In genomic region chr17:23660876-23661200, GRCm38 (mm10) we compare ENCODE assay signal across 9 mouse cellular contexts. TPM values are rescaled to one million over a fixed set of nuclear protein-coding genes. Genes with fewer than 3 reads are reported as not detected.
DNase-seq lines count a peak whose midpoint lies in the region; ATAC-seq and TF ChIP-seq lines count a peak whose summit lies in the region.
"Had no signal": no experiment of that assay in that cellular context is flagged by ENCODE, and none has a peak within 500 bp of the region (broad histone marks: within the 10 kb centered on the region; RNA-seq: fewer than 3 reads in every experiment).

No protein-coding gene starts in this region.

- no peaks in the 10 kb centered on the region for H3K4me1 ChIP-seq in heart, embryonic 11.5 days (ENCODE audit: control insufficient read depth, insufficient read depth, low read length)
- H3K4me1 ChIP-seq in midbrain, postnatal 0 days (ENCODE audit: insufficient read depth, low read length) = no peaks in the 10 kb centered on the region
- no peaks in the 10 kb centered on the region for H3K4me1 ChIP-seq in midbrain, embryonic 13.5 days (replicated peaks)
- H3K4me1 ChIP-seq in liver, embryonic 13.5 days (replicated peaks) = peaks cover 11% of the 10 kb centered on the region

- WGBS in heart, embryonic 11.5 days (ENCODE audit: insufficient replicate concordance) = 2% methylated on average over 14 of the region's 14 CpGs
- WGBS in midbrain, postnatal 0 days = 5% methylated on average over 14 of the region's 14 CpGs
- WGBS in midbrain, embryonic 13.5 days = 7% methylated on average over 14 of the region's 14 CpGs
- 2% methylated on average over 14 of the region's 14 CpGs for WGBS in liver, embryonic 13.5 days (ENCODE audit: insufficient replicate concordance)

- no peak for TF ChIP-seq CTCF in midbrain, postnatal 0 days (IDR thresholded peaks at IDR 0.05)

- DNase-seq in heart, postnatal 14 days = no peak
- no peak for DNase-seq in midbrain, postnatal 0 days (ENCODE audit: low spot score)
- DNase-seq in liver, embryonic 13.5 days = no peak
- DNase-seq in ovary, postnatal 36 days (ENCODE audit: low spot score) = no peak
- DNase-seq in layer of hippocampus, postnatal 14 days (ENCODE audit: low spot score in 2 of 2) = no peak
- no peak for DNase-seq in embryo, embryonic 10.5 days (ENCODE audit: low spot score)
- DNase-seq: gastrocnemius, postnatal 14 days had no signal

- ATAC-seq in heart, embryonic 11.5 days (replicated peaks; ENCODE audit: insufficient number of reproducible peaks, low FRiP score, low TSS enrichment) = no peak
- ATAC-seq in midbrain, postnatal 0 days (ENCODE audit: low FRiP score) = no peak
- no peak for ATAC-seq in midbrain, embryonic 13.5 days
- ATAC-seq in liver, embryonic 13.5 days (ENCODE audit: low read depth) = no peak

- no peak overlapping the region for H3K27ac ChIP-seq in heart, embryonic 11.5 days (ENCODE audit: low read depth, low read length)
- H3K27ac ChIP-seq in midbrain, postnatal 0 days (ENCODE audit: low read depth, low read length) = no peak overlapping the region
- H3K27ac ChIP-seq in midbrain, embryonic 13.5 days = no peak overlapping the region
- H3K27ac ChIP-seq in liver, embryonic 13.5 days = no peak overlapping the region

- H3K27me3 ChIP-seq in heart, embryonic 11.5 days (ENCODE audit: control insufficient read depth, insufficient read depth, low read length) = peaks cover 46% of the 10 kb centered on the region
- H3K27me3 ChIP-seq in midbrain, postnatal 0 days (ENCODE audit: insufficient read depth, low read length) = peaks cover 32% of the 10 kb centered on the region
- H3K27me3 ChIP-seq in midbrain, embryonic 13.5 days = peaks cover 53% of the 10 kb centered on the region
- H3K27me3 ChIP-seq in liver, embryonic 13.5 days = peaks cover 52% of the 10 kb centered on the region

- no peaks in the 10 kb centered on the region for H3K9me3 ChIP-seq in heart, embryonic 11.5 days (replicated peaks; ENCODE audit: control insufficient read depth, low read length)
- no peaks in the 10 kb centered on the region for H3K9me3 ChIP-seq in midbrain, postnatal 0 days (ENCODE audit: low read length)
- no peaks in the 10 kb centered on the region for H3K9me3 ChIP-seq in midbrain, embryonic 13.5 days
- H3K9me3 ChIP-seq in liver, embryonic 13.5 days (replicated peaks) = no peaks in the 10 kb centered on the region

- no peak overlapping the region for H3K9ac ChIP-seq in heart, embryonic 11.5 days (ENCODE audit: low read depth, low read length)
- no peak overlapping the region for H3K9ac ChIP-seq in midbrain, postnatal 0 days (replicated peaks; ENCODE audit: low read length, poor library complexity, severe bottlenecking)
- H3K9ac ChIP-seq in midbrain, embryonic 13.5 days (replicated peaks) = no peak overlapping the region
- no peak overlapping the region for H3K9ac ChIP-seq in liver, embryonic 13.5 days

- no peaks in the 10 kb centered on the region for H3K36me3 ChIP-seq in heart, embryonic 11.5 days (ENCODE audit: control insufficient read depth, insufficient read depth, low read length)
- H3K36me3 ChIP-seq in midbrain, postnatal 0 days (ENCODE audit: insufficient read depth, low read length) = no peaks in the 10 kb centered on the region
- no peaks in the 10 kb centered on the region for H3K36me3 ChIP-seq in midbrain, embryonic 13.5 days
- no peaks in the 10 kb centered on the region for H3K36me3 ChIP-seq in liver, embryonic 13.5 days

- H3K4me3 ChIP-seq in heart, embryonic 11.5 days (ENCODE audit: low read depth, low read length) = no peak overlapping the region
- H3K4me3 ChIP-seq in midbrain, postnatal 0 days (ENCODE audit: low read depth, low read length) = peak overlapping the region; percentile 10; the same call in 1 of the 2 replicates
- no peak overlapping the region for H3K4me3 ChIP-seq in midbrain, embryonic 13.5 days (replicated peaks)
- H3K4me3 ChIP-seq in liver, embryonic 13.5 days (replicated peaks) = peak overlapping the region; percentile 23; the same call in 1 of the 2 replicates

- peak overlapping the region; percentile 7; the same call in 1 of the 2 replicates for H3K4me2 ChIP-seq in heart, embryonic 11.5 days
- H3K4me2 ChIP-seq in midbrain, postnatal 0 days (ENCODE audit: low read depth, low read length, poor library complexity, severe bottlenecking) = peak overlapping the region; percentile 18
- H3K4me2 ChIP-seq in midbrain, embryonic 13.5 days (replicated peaks) = no peak overlapping the region
- H3K4me2 ChIP-seq in liver, embryonic 13.5 days = peak overlapping the region; percentile 37

- intact Hi-C loops in heart, postnatal 14 days (cut with DNase I) = loop anchor here (2.0 kb wide), 1 partner anchor 46 kb away; no protein-coding TSS in a partner anchor

RNA-seq across cellular contexts. Expression of gene Bicdl2, which starts 0.5 kb away (rescaled TPM):
- 0.24 TPM in 1 of 2 replicates, not detected in the other for polyA plus RNA-seq in heart, embryonic 11.5 days (2014; fragmentation: Nextera tagmentation; extraction: Ambion mirVana)
- total RNA-seq in heart, postnatal 14 days (2021) = not detected
- not detected in 2 replicates for total RNA-seq in midbrain, postnatal 0 days (2014; rRNA removed)
- 0.10 TPM in 1 of 2 replicates, not detected in the other for polyA plus RNA-seq in midbrain, postnatal 0 days (2015; fragmentation: Nextera tagmentation; extraction: Ambion mirVana)
- polyA plus RNA-seq in midbrain, embryonic 13.5 days (2015; fragmentation: Nextera tagmentation; extraction: Ambion mirVana) = 0.16 TPM in 1 of 2 replicates, not detected in the other
- 0.10 and 0.14 TPM in 2 replicates for polyA plus RNA-seq in liver, embryonic 13.5 days (2015; fragmentation: Nextera tagmentation; extraction: Ambion mirVana)
- not detected for total RNA-seq in layer of hippocampus, postnatal 14 days (2021)
- total RNA-seq: gastrocnemius, postnatal 14 days had no signal

RNA-seq across cellular contexts. Expression of gene Hcfc1r1, which starts 12.6 kb away (rescaled TPM):
- polyA plus RNA-seq in heart, embryonic 11.5 days (2014; fragmentation: Nextera tagmentation; extraction: Ambion mirVana) = 382 and 389 TPM in 2 replicates
- total RNA-seq in heart, postnatal 14 days (2021) = 100 to 1,000 TPM; 186 to 198 TPM
- 87.3 and 194 TPM in 2 replicates for total RNA-seq in midbrain, postnatal 0 days (2014; rRNA removed)
- polyA plus RNA-seq in midbrain, postnatal 0 days (2015; fragmentation: Nextera tagmentation; extraction: Ambion mirVana) = 210 and 212 TPM in 2 replicates
- polyA plus RNA-seq in midbrain, embryonic 13.5 days (2015; fragmentation: Nextera tagmentation; extraction: Ambion mirVana) = 84.9 and 90.9 TPM in 2 replicates
- 21.6 and 21.9 TPM in 2 replicates for polyA plus RNA-seq in liver, embryonic 13.5 days (2015; fragmentation: Nextera tagmentation; extraction: Ambion mirVana)
- 100 to 1,000 TPM; 127 to 131 TPM for total RNA-seq in layer of hippocampus, postnatal 14 days (2021)

RNA-seq across cellular contexts. Expression of gene Thoc6, which starts 12.8 kb away (rescaled TPM):
- 40.9 and 41.0 TPM in 2 replicates for polyA plus RNA-seq in heart, embryonic 11.5 days (2014; fragmentation: Nextera tagmentation; extraction: Ambion mirVana)
- total RNA-seq in heart, postnatal 14 days (2021) = 10 to 100 TPM; 13.5 to 15.9 TPM
- total RNA-seq in midbrain, postnatal 0 days (2014; rRNA removed) = 16.7 and 21.5 TPM in 2 replicates
- polyA plus RNA-seq in midbrain, postnatal 0 days (2015; fragmentation: Nextera tagmentation; extraction: Ambion mirVana) = 21.1 and 23.2 TPM in 2 replicates
- 44.8 and 46.5 TPM in 2 replicates for polyA plus RNA-seq in midbrain, embryonic 13.5 days (2015; fragmentation: Nextera tagmentation; extraction: Ambion mirVana)
- polyA plus RNA-seq in liver, embryonic 13.5 days (2015; fragmentation: Nextera tagmentation; extraction: Ambion mirVana) = 27.6 and 27.8 TPM in 2 replicates
- 10 to 100 TPM in 1 of 2 experiments, 1 to 10 TPM in 1; 9.5 to 12.2 TPM for total RNA-seq in layer of hippocampus, postnatal 14 days (2021)

RNA-seq across cellular contexts. Expression of gene Mmp25, which starts 15.8 kb away (rescaled TPM):
- polyA plus RNA-seq in heart, embryonic 11.5 days (2014; fragmentation: Nextera tagmentation; extraction: Ambion mirVana) = 0.07 and 0.27 TPM in 2 replicates
- under 1 TPM; 0.10 to 0.24 TPM for total RNA-seq in heart, postnatal 14 days (2021)
- total RNA-seq in midbrain, postnatal 0 days (2014; rRNA removed) = 0.33 and 0.66 TPM in 2 replicates
- 0.98 and 1.0 TPM in 2 replicates for polyA plus RNA-seq in midbrain, postnatal 0 days (2015; fragmentation: Nextera tagmentation; extraction: Ambion mirVana)
- polyA plus RNA-seq in midbrain, embryonic 13.5 days (2015; fragmentation: Nextera tagmentation; extraction: Ambion mirVana) = 1.1 TPM in 2 replicates
- 0.14 and 0.15 TPM in 2 replicates for polyA plus RNA-seq in liver, embryonic 13.5 days (2015; fragmentation: Nextera tagmentation; extraction: Ambion mirVana)
- total RNA-seq in layer of hippocampus, postnatal 14 days (2021) = under 1 TPM; 0.85 to 0.86 TPM

RNA-seq across cellular contexts. Expression of gene Tnfrsf12a, which starts 16.4 kb away (rescaled TPM):
- 77.6 and 85.3 TPM in 2 replicates for polyA plus RNA-seq in heart, embryonic 11.5 days (2014; fragmentation: Nextera tagmentation; extraction: Ambion mirVana)
- total RNA-seq in heart, postnatal 14 days (2021) = 10 to 100 TPM; 43.8 to 76.5 TPM
- total RNA-seq in midbrain, postnatal 0 days (2014; rRNA removed) = 3.9 and 4.2 TPM in 2 replicates
- 3.3 TPM in 2 replicates for polyA plus RNA-seq in midbrain, postnatal 0 days (2015; fragmentation: Nextera tagmentation; extraction: Ambion mirVana)
- 1.4 and 2.9 TPM in 2 replicates for polyA plus RNA-seq in midbrain, embryonic 13.5 days (2015; fragmentation: Nextera tagmentation; extraction: Ambion mirVana)
- 6.2 and 6.7 TPM in 2 replicates for polyA plus RNA-seq in liver, embryonic 13.5 days (2015; fragmentation: Nextera tagmentation; extraction: Ambion mirVana)
- total RNA-seq in layer of hippocampus, postnatal 14 days (2021) = 10 to 100 TPM in 1 of 2 experiments, 1 to 10 TPM in 1; 9.5 to 10.1 TPM

Comparison
In these comparisons a context has a peak if more than half of its experiments do, and no peak if none do; other contexts are left out.
1. H3K4me3 ChIP-seq: peak in midbrain, postnatal 0 days (single experiment) and liver, embryonic 13.5 days (single experiment); none in heart, embryonic 11.5 days (single experiment) and midbrain, embryonic 13.5 days (single experiment).